Mouse (Mus musculus): ENCODE results near the gene Tanc2. TPM values are rescaled to one million over a fixed set of nuclear protein-coding genes. Genes with fewer than 3 reads are reported as not detected.
A peak's percentile ranks its signal among the peaks of the same experiment; 100 is the strongest.

Tanc2 gene
- polyA plus RNA-seq, 1 experiment from 2014 or later = 10.3 TPM

DNA sequence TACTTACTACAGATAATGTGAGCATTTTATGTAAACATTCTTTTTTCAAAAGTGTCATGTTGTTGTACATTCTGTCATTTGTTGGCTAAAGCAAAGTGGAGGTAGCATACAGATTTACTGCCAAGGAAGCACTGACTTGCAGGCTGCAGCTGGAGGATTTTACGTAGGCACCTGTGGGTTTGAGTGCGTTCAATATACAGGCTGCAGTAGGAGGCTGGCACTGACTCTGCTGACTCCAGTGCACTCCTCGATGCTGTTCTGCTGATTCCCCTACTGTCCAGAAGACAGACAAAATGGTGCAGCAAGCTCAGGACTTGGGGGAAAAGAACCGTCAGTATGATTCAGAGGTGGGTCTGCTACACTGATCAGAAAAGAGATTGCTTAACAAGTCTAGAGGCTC lies 65.5 kb downstream of the Tanc2 start:
- Histone ChIP-seq H3K36me3 (no peaks in the 10 kb centered on the region), H3K4me3 (no peak overlapping the region), H3K9me3 (no peaks in the 10 kb centered on the region), H3K9ac (no peak overlapping the region), H3K4me1 (no peaks in the 10 kb centered on the region), H3K27me3 (no peaks in the 10 kb centered on the region), H3K4me2 (replicated peaks) (no peak overlapping the region), H3K27ac (no peak overlapping the region)
- no peak for ATAC-seq (ENCODE audit: low FRiP score, low read depth)
- WGBS = 69% methylated on average over 4 of the region's 4 CpGs

DNA sequence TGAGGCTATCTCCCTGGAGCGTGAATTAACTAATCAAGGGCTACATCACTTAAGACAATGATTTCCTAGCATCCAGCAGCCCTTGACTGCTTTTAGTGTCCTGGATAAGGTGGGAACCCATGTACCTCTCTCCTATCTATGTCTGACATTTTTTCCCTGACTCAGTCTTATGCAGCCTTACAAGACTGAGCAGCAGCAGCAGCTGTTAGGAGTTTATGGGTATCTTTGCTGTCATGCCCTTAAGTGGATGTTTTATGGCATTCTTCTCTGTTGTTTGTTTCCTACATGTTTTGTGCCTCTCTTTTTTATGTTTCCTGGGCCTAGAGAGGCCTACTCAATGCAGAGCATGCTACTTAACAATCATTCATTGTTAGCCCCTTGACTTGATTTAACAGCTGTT lies 78.1 kb downstream of the Tanc2 start:
- H3K9ac ChIP-seq = no peak overlapping the region
- no peaks in the 10 kb centered on the region for H3K9me3 ChIP-seq
- 92% methylated on average over 1 of the region's 1 CpGs for WGBS
- no peak overlapping the region for H3K4me2 ChIP-seq (replicated peaks)
- ATAC-seq (ENCODE audit: low FRiP score, low read depth) = no peak
- no peak overlapping the region for H3K27ac ChIP-seq
- H3K4me3 ChIP-seq = no peak overlapping the region
- no peaks in the 10 kb centered on the region for H3K4me1 ChIP-seq
- no peaks in the 10 kb centered on the region for H3K36me3 ChIP-seq
- H3K27me3 ChIP-seq = no peaks in the 10 kb centered on the region

DNA sequence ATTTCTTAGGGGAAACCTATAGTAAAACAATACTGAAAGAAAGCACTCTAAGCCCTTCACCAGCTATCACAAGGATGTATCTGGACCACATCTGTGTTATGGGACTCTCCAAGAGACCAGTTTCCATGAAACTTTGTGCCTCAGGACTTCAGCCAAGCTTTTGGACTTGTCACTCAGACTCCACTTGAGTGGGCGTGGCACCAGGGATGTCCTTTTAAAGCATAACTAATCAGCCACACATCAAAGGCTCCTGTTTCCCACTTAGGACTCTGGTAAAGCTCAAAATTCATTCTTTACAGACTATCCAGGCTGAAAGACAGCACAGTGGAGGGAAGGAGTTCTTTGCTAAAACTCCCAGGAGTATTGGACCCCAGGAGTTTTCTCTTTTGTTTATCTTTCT lies 89.2 kb downstream of the Tanc2 start:
- no peak overlapping the region for H3K9ac ChIP-seq
- H3K27ac ChIP-seq = no peak overlapping the region
- whole genome bisulfite sequencing = 86% methylated on average over 1 of the region's 1 CpGs
- no peak overlapping the region for H3K4me3 ChIP-seq
- ATAC-seq (ENCODE audit: low FRiP score, low read depth) = no peak
- no peaks in the 10 kb centered on the region for H3K9me3 ChIP-seq
- H3K27me3 ChIP-seq = no peaks in the 10 kb centered on the region
- H3K4me2 ChIP-seq (replicated peaks) = no peak overlapping the region
- H3K36me3 ChIP-seq = no peaks in the 10 kb centered on the region
- no peaks in the 10 kb centered on the region for H3K4me1 ChIP-seq

DNA sequence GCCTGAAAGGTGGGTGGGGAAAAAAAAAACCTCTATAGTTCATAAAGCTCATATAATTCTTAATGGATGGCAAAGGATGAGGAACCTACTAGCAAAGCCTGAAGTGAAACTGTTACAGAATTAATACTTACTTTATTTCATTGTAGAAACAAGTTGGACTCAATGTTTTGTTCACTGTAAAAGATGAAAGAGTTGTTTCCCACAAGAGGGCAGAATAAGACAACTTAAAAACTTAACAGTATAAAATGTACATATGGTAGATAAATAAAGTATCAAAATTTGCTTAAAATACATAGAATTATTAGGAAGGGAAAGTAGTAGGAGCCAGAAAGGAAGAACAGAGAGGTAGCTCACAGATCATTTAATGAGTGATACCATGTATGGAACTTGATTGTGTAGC lies 95.0 kb downstream of the Tanc2 start:
- H3K27ac ChIP-seq = no peak overlapping the region
- no peak overlapping the region for H3K4me3 ChIP-seq
- no peak overlapping the region for H3K4me2 ChIP-seq (replicated peaks)
- H3K9ac ChIP-seq = no peak overlapping the region
- ATAC-seq (ENCODE audit: low FRiP score, low read depth) = no peak
- no peaks in the 10 kb centered on the region for H3K9me3 ChIP-seq
- H3K4me1 ChIP-seq = no peaks in the 10 kb centered on the region
- no peaks in the 10 kb centered on the region for H3K36me3 ChIP-seq
- no peaks in the 10 kb centered on the region for H3K27me3 ChIP-seq

DNA sequence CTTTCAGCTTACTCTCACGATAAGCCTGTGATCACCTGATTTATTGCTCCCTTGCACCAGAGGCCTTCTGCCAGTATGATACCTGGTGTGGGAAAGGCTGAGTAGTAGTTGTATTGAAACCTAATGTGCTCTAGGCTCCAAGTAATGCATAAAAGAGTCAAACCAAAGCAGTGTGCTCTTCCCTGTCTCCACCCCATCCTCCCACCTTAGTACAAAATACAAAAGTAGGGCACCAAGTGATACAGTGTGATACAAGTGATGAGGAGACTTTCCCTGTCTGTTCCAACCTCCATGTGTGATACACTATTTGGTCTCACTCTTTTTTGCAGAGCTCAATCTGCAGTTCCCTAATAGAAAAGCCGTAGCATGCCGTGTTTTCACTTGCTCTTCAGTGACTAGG lies 110.7 kb downstream of the Tanc2 start:
- H3K27ac ChIP-seq = no peak overlapping the region
- no peak for ATAC-seq (ENCODE audit: low FRiP score, low read depth)
- WGBS = 55% methylated on average over 3 of the region's 3 CpGs

DNA sequence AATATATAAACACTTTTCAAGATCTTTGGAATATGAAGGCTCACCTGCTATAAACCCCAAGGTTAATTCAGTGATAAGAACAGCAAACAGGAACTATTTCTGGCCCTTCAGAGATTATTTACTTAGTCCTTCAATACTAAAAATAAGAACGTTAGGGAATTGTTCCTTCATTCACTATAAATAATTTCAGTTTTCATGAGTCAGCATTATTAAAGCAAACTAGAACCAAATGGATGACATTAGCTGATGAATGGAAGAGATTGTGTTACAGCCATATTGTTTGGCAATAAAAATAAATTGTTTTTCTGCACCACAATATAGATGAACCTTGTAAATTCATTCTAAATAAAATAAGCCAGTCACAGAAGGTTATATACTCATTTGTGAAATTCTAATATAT lies 129.9 kb downstream of the Tanc2 start:
- H3K27ac ChIP-seq = no peak overlapping the region
- no peaks in the 10 kb centered on the region for H3K4me1 ChIP-seq
- ATAC-seq (ENCODE audit: low FRiP score, low read depth) = no peak
- no peak overlapping the region for H3K9ac ChIP-seq
- H3K9me3 ChIP-seq = no peaks in the 10 kb centered on the region
- 57% methylated on average over 1 of the region's 1 CpGs for WGBS
- no peaks in the 10 kb centered on the region for H3K36me3 ChIP-seq
- no peak overlapping the region for H3K4me3 ChIP-seq
- no peak overlapping the region for H3K4me2 ChIP-seq (replicated peaks)
- no peaks in the 10 kb centered on the region for H3K27me3 ChIP-seq

More for the DNA sequence above, 110.7 kb downstream of the Tanc2 start:
- H3K4me3 ChIP-seq = no peak overlapping the region
- no peaks in the 10 kb centered on the region for H3K36me3 ChIP-seq
- no peaks in the 10 kb centered on the region for H3K9me3 ChIP-seq
- no peak overlapping the region for H3K9ac ChIP-seq
- no peaks in the 10 kb centered on the region for H3K4me1 ChIP-seq
- no peak overlapping the region for H3K4me2 ChIP-seq (replicated peaks)
- no peaks in the 10 kb centered on the region for H3K27me3 ChIP-seq

DNA sequence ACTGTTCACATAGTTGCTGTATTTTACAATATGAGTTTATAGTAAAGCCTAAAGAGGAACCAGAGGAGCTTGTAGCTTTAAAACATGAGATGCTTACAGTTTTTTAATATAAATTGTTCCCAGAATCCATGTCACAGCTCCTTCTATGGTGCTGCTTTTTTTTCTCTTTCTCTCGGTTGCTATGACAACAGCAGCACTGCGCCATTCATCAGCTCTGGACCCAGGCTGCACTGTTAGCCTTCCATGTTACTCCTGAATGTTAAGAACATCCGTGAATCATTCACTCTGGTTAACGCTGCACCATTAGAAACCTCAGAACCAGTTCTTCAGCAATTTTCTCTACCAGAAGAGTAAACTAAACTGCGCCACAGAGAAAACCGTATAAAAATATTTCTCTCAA lies 141.8 kb downstream of the Tanc2 start:
- no peaks in the 10 kb centered on the region for H3K9me3 ChIP-seq
- H3K4me1 ChIP-seq = peaks cover 7% of the 10 kb centered on the region; the same call in 1 of the 2 replicates
- no peak overlapping the region for H3K4me2 ChIP-seq (replicated peaks)
- H3K27me3 ChIP-seq = no peaks in the 10 kb centered on the region
- H3K27ac ChIP-seq = no peak overlapping the region
- no peaks in the 10 kb centered on the region for H3K36me3 ChIP-seq
- no peak for ATAC-seq (ENCODE audit: low FRiP score, low read depth)
- H3K9ac ChIP-seq = no peak overlapping the region
- H3K4me3 ChIP-seq = no peak overlapping the region
- WGBS = 73% methylated on average over 6 of the region's 6 CpGs

DNA sequence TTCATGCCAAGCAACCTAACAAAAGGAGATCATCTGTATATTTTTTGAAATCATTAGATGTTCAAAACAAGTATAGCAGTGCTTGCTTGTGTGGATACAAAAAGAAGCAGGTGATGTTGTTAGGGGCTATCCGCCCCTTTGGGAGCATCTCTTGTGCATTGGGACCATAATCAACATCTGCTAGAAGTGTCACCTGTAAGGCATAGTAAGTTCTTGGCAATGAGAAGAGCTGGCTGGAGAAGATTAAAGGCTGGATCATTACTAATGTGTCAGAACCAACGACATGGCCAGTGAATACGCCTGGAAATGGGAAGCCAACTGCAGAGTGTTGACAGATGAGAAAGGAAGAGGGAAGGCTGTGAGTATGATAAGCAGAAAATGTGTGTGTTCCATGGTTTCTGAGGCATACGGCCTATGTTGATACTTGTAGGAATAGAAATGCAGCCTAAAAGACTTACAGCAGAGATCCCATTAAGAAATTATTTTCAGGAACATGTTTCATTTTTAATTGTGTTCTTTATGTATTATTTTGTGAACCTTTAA lies 142.3 kb downstream of the Tanc2 start:
- Histone ChIP-seq H3K4me3 (no peak overlapping the region), H3K36me3 (no peaks in the 10 kb centered on the region), H3K4me2 (replicated peaks) (no peak overlapping the region), H3K27ac (no peak overlapping the region), H3K9me3 (no peaks in the 10 kb centered on the region), H3K4me1 (peaks cover 7% of the 10 kb centered on the region; the same call in 1 of the 2 replicates), H3K27me3 (no peaks in the 10 kb centered on the region), H3K9ac (no peak overlapping the region)
- 59% methylated on average over 4 of the region's 4 CpGs for WGBS
- no peak for ATAC-seq (ENCODE audit: low FRiP score, low read depth)

DNA sequence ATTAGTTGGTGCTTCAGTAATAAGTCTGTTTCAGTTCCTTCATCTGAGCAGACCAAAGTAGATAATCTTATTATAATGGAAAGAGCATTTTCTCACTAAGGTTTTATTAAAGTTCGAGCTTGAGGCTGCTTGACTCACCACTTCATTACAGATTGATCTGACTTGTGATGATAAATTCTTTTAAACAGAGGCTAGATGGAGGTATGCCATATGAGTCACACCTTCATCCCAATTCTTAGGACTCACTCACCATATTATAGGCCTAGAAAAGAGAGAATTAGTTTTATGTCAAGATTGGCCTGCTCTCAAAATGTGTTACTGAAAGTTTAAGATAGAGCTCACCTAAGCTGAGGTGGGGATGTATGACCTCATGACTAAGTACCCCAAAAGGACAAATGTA lies 153.4 kb downstream of the Tanc2 start:
- Histone ChIP-seq H3K9me3 (no peaks in the 10 kb centered on the region), H3K4me3 (no peak overlapping the region), H3K4me2 (replicated peaks) (no peak overlapping the region), H3K27me3 (no peaks in the 10 kb centered on the region), H3K36me3 (no peaks in the 10 kb centered on the region), H3K9ac (no peak overlapping the region), H3K4me1 (no peaks in the 10 kb centered on the region), H3K27ac (no peak overlapping the region)
- WGBS = 83% methylated on average over 1 of the region's 1 CpGs
- ATAC-seq (ENCODE audit: low FRiP score, low read depth) = no peak

DNA sequence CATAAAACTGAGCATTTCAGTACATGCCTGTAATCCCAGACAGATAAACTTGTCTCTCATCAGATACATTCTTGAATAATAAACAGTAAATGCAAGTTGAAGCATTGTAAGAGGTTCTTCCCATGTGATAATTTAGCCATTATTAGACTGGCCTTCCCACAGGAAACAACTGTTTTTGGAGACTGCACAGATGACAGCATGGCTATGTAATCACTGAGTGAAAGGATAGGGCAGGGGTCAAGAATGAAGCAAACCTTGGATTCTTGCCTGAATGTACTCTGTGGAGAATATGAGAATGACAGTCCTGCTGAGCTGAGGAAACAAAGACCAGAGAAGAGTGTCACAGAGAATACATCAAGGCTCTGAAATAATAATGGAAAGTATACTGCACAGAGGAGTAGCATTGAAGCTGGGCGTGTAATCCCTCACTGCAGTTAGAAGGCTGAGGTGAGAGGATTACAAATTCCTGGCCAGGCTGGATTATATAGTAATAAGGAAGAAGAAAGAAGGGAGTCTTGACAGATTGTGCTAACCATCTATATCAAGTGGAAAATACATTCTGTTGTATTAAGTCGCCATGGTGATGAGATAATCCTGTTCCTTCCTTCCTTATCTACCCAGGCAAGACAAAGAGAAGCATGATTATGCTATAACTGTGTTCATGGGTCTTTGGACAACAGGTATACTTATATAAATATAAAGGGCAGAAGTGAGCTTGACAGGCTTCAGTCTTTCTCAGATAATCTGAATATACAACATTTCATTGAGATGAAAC lies 159.7 kb downstream of the Tanc2 start:
- Histone ChIP-seq H3K9ac (no peak overlapping the region), H3K27me3 (no peaks in the 10 kb centered on the region), H3K4me1 (no peaks in the 10 kb centered on the region), H3K36me3 (no peaks in the 10 kb centered on the region), H3K27ac (no peak overlapping the region), H3K9me3 (no peaks in the 10 kb centered on the region), H3K4me2 (replicated peaks) (no peak overlapping the region), H3K4me3 (no peak overlapping the region)
- 82% methylated on average over 2 of the region's 2 CpGs for WGBS
- no peak for ATAC-seq (ENCODE audit: low FRiP score, low read depth)

DNA sequence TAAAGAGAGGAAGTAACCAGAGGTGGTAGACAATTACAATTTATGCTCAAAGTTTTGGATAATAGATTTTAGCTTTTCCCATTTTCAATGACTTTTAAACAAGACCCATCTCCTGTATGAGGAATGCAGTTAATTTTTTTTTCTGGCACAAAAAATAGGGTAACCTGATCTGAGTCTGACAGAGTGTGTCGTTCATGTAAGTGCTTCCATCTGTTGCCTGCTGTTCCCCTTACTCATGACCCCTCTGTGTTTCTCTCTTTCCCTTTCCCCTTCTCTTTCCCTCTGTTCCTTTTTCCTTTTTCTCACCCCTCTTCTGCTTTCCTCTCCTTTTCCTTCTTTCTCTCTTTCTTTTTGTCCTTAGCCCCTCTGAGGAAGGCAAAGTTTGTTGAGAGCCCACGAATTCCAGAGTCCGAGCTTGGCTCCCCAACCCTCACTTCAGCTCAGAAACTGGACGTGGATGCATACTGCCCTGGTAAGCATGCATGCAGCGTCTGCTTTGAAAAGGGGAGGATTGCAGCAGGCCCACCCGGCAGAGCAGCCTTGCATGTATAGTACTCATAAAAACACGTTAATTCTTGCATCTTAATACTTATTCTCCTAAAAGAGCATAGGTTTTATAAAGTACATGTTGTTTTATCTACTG lies 168.9 kb downstream of the Tanc2 start:
- no peaks in the 10 kb centered on the region for H3K9me3 ChIP-seq
- ATAC-seq (ENCODE audit: low FRiP score, low read depth) = peak; percentile 71; the same call in 1 of the 2 replicates
- H3K36me3 ChIP-seq = no peaks in the 10 kb centered on the region
- H3K4me2 ChIP-seq (replicated peaks) = peak overlapping the region; percentile 47
- WGBS = 11% methylated on average over 7 of the region's 7 CpGs
- peak overlapping the region; percentile 55; the same call in 1 of the 2 replicates for H3K27ac ChIP-seq
- no peak overlapping the region; the same call in 1 of the 2 replicates for H3K9ac ChIP-seq
- no peaks in the 10 kb centered on the region for H3K27me3 ChIP-seq
- peaks cover 10% of the 10 kb centered on the region for H3K4me1 ChIP-seq
- peak overlapping the region; percentile 8 for H3K4me3 ChIP-seq

DNA sequence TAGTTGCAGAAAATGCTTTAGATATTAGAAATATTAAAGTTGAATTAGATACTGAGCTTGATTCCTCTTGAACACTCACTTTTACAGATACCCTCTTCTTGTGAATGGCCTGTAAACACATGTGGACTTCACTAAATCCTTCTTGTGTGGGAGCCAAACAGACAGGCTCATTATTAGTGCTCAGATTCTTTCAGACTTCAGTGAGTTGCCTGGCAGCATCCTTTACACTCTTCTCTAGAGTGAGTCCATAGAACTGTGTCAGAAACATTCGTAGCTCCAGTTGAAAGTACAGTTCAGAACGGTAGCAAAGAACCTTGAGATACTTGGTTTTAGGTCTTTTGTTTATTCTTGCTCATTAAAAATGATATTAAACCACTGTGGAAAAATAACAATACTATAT lies 169.6 kb downstream of the Tanc2 start:
- WGBS = 54% methylated on average over 2 of the region's 2 CpGs
- H3K4me3 ChIP-seq = 0 out of 2 replicates have a peak overlapping the region, but pooled peaks have one; percentile 8
- no peaks in the 10 kb centered on the region for H3K27me3 ChIP-seq
- H3K9ac ChIP-seq = no peak overlapping the region
- H3K4me2 ChIP-seq (replicated peaks) = peak overlapping the region; percentile 47
- no peak overlapping the region for H3K27ac ChIP-seq
- H3K36me3 ChIP-seq = no peaks in the 10 kb centered on the region
- H3K9me3 ChIP-seq = no peaks in the 10 kb centered on the region
- no peak for ATAC-seq (ENCODE audit: low FRiP score, low read depth)
- peaks cover 10% of the 10 kb centered on the region for H3K4me1 ChIP-seq
